Mouse (Mus musculus) adrenal gland, adult 8-10 months (tissue): ENCODE data around the gene Cyp2d11. TPM values are rescaled to one million over a fixed set of nuclear protein-coding genes. Genes with fewer than 3 reads are reported as not detected.

Experiments
- DNase-seq: peaks from one replicate; pipeline ENCODE4 v3.0.0; 2022
- microRNA-seq, 2 experiments: library from miRNA; unstranded; fragments of <30 nt; microRNA quantifications; one replicate each; pipeline ENCODE4 v1.2.0; 2022
- total RNA-seq, 4 experiments: library from RNA; stranded (reverse); gene quantifications; 2 replicates each; pipeline ENCODE4 v1.2.4; 2022

The Cyp2d11 gene
- total RNA-seq, 4 experiments from 2014 or later: 0.22 to 0.42 TPM; not detected in 2

- no peak for DNase-seq
These were observed 43.5 kb downstream of the Cyp2d11 start for GRCm38 (mm10) chr15:82350349-82350748.

DNA sequence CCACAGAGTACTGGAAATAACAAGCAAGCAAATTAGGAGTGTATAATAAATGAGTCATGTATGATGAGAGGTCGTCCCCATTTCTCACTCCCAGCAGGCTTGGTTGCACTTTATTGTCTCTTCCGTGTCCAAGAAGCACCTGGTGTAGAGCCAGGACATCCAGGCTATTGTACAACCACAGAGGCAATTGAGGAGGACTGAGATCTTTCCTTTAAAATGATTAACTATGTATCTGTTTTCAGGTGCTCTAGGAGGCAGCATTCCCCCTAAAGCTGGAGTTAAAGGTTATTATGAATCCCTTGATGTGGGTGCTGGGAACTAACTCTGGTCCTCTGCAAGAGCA, 44.9 kb downstream of the Cyp2d11 start:
- no peak for DNase-seq

- DNase-seq: no peak
These were observed 45.4 kb downstream of the Cyp2d11 start for GRCm38 (mm10) chr15:82348258-82348998.

DNA sequence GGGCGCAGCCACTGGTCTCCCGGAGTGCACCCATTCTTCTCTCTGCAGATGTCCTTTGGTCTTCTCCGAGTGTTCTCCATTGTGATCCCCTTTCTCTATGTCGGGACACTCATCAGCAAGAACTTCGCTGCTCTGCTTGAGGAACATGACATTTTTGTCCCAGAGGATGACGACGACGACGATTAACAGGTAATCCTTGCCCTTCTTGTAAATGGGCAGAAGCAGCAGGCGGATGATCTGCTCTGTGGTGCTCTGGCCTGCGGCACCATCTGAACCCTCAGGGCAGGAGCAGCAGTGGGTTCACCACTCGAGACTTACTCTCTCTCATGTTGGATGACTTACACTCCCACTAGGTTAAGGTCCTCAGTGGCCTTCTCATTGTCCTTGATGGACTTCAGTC, 46.0 kb downstream of the Cyp2d11 start:
- DNase-seq: no peak

- no peak for DNase-seq
These were observed 46.5 kb downstream of the Cyp2d11 start for GRCm38 (mm10) chr15:82347303-82347676.

GRCm38 (mm10) chr15:82346580-82347302, 47.1 kb downstream of the Cyp2d11 start:
- no peak for DNase-seq

- DNase-seq: peak; percentile 98
These were observed 47.9 kb downstream of the Cyp2d11 start for GRCm38 (mm10) chr15:82345820-82346470.

- DNase-seq: no peak
These were observed 48.9 kb downstream of the Cyp2d11 start for GRCm38 (mm10) chr15:82344971-82345370.

DNA sequence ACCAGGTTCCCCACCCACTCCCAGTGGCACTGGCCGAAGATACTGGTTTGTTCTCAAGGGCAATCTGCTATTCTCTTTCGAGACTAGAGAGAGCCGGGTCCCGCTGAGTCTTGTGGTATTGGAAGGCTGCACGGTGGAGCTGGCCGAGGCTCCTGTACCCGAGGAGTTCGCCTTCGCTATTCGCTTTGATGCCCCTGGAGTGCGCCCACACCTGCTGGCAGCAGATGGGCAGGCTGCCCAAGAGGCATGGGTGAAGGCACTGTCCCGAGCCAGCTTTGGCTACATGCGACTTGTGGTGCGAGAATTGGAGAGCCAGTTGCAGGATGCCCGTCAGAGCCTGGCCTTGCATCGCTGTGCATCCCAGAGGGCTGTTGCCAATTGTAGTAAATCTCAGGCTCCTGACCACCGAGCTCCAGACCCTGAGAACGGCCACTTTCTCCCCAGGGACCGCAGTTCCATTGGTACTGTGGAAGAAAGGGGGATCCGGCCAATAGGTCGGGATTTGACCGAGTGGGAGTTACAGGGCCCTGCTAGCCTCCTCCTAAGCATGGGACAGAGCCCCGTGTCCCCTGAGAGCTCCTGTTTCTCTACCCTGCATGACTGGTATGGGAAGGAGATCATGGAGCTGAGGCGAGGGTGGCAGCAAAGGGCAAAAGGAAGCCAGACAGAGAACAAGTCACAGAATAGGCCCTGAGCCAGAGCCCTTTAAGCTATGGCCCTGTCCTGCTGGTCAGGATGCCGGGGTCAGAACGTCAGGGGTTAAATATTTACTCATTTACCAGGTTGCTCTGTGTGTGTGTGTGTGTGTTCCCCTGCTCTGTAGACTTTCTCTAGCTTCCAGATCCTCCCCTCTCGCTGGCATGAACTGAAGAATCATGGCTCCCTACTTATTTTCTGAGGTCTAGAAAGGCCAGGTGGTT, 50.2 kb downstream of the Cyp2d11 start:
- DNase-seq: no peak

- DNase-seq: no peak
These were observed 51.3 kb downstream of the Cyp2d11 start for GRCm38 (mm10) chr15:82342543-82342935.

GRCm38 (mm10) chr15:82341675-82342542, 51.9 kb downstream of the Cyp2d11 start:
- no peak for DNase-seq

GRCm38 (mm10) chr15:82341036-82341501, 52.8 kb downstream of the Cyp2d11 start:
- DNase-seq: no peak

- DNase-seq: no peak
These were observed 53.3 kb downstream of the Cyp2d11 start for GRCm38 (mm10) chr15:82340414-82341035.

GRCm38 (mm10) chr15:82339634-82340254, 54.1 kb downstream of the Cyp2d11 start:
- DNase-seq: no peak

Small RNA genes lying within 50 kb of the gene (microRNA-seq; reads per million reads assigned to microRNA genes)
- 0 reads per million in 2 experiments for gene Gm25990
- gene Gm27331: 0 reads per million in 2 experiments
- gene Mir7684: 0 reads per million in 2 experiments

Other genes with a start within 250 kb of the Cyp2d11 start
- gene Srebf2, start 246.8 kb downstream of the Cyp2d11 start, total RNA-seq: 100 to 1,000 TPM in 2 of 4 experiments, 10 to 100 TPM in 2; 83.2 to 144 (median 107) TPM
- under 1 TPM in 3 of 4 experiments, not detected in 1; 0.14 to 0.24 (median 0.17) TPM for gene Shisa8, start 181.2 kb downstream of the Cyp2d11 start, total RNA-seq
- gene Tnfrsf13c, start 169.7 kb downstream of the Cyp2d11 start, total RNA-seq: under 1 TPM in 2 of 4 experiments, not detected in 2; 0.45 to 0.92 TPM
- 1 to 10 TPM in 3 of 4 experiments, under 1 TPM in 1; 0.87 to 3.8 (median 1.8) TPM for gene Cenpm, start 149.3 kb downstream of the Cyp2d11 start, total RNA-seq
- under 1 TPM; 0.35 to 0.62 (median 0.39) TPM for gene 1500009C09Rik, start 141.6 kb downstream of the Cyp2d11 start, total RNA-seq
- gene Sept3, start 119.1 kb downstream of the Cyp2d11 start, total RNA-seq: 1 to 10 TPM; 3.0 to 6.9 (median 3.5) TPM
- not detected for gene Wbp2nl, start 95.1 kb downstream of the Cyp2d11 start, total RNA-seq
- 10 to 100 TPM; 68.6 to 89.3 (median 77.9) TPM for gene Naga, start 55.1 kb downstream of the Cyp2d11 start, total RNA-seq
- gene Pheta2, start 55.1 kb downstream of the Cyp2d11 start, total RNA-seq: 1 to 10 TPM in 2 of 4 experiments, under 1 TPM in 2; 0.74 to 2.0 (median 1.4) TPM
- 100 to 1,000 TPM; 137 to 205 (median 157) TPM for gene Smdt1, start 55.1 kb downstream of the Cyp2d11 start, total RNA-seq
- gene Ndufa6, start 39.7 kb downstream of the Cyp2d11 start, total RNA-seq: 100 to 1,000 TPM; 293 to 470 (median 376) TPM
- 10 to 100 TPM; 42.2 to 46.6 (median 45.6) TPM for gene Cyp2d22, start 13.8 kb downstream of the Cyp2d11 start, total RNA-seq
- 1 to 10 TPM in 1 of 4 experiments, not detected in 3; 1.1 TPM for gene Cyp2d10, start 13.2 kb upstream of the Cyp2d11 start, total RNA-seq
- gene Cyp2d9, start 39.4 kb upstream of the Cyp2d11 start, total RNA-seq: 1 to 10 TPM in 1 of 4 experiments, under 1 TPM in 1, not detected in 2; 0.46 to 2.5 TPM
- gene Cyp2d12, start 161.1 kb upstream of the Cyp2d11 start, total RNA-seq: not detected
- not detected for gene Cyp2d34, start 226.9 kb upstream of the Cyp2d11 start, total RNA-seq